Mouse (Mus musculus): ENCODE measurements at regions not wholly inside any gene's neighbourhood (a gene's known extent, or its start where the extent isn't known, plus 50 kb on each side); places are given as distances from the start of the nearest gene placed in this dataset.

DNA sequence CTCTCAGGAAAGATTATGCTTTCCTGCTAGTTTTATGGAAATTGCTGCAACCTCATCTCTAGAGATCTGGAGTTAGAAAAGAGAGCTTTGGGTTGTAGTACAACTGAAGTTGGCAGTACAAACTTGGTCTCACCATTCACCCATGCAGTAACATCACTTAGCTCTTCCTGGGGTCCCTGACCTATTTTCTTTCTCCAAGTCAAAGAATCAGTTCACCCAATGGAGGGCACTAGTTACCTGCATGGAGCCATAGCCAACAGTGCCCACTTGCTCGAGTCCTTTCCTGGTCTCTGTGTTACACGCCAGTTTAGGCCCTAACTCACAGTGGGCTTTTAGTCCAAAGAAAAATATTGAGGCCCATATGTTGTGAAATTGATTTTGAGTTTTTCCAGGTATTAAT is 435.9 kb upstream of the Cited2 start:
- DNase-seq, result no peak

DNA sequence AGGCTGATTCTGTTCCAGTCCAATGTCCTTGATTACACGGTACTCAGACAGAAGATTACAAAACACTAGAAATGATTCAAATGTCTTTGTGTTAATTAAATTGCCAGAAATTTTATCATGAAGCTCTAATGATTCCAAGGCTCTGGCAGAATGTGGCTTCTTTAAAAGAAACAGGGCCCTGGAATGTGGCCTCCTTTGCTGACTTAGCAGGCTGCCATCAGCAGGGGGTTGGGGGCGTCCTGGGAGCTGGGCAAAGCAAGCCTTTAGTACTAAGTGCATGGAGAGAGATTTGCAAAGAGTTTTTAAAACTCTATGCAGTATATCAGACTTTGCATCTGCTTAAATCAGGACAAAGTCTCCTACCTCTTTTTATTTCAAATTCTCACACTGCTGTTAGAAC is 434.8 kb upstream of the Cited2 start:
- DNase-seq, result no peak

DNA sequence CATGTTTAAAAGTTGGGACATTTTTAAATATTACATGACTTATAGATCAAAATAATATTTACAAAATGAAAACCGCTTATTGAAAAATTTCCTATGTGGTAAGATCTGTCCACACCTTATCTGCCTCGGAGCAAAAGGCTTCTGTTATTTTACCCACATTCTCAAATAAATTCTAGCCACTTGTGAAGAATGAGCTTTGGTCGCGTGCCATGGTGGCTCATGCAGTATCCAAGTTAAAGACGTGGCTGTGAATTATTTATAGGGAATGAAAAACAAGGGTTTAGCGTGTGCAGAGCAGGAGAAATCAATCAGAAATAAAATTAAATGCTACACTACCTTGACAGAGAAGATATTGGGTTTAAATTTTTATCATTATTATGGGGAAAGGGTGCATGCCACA is 430.7 kb upstream of the Cited2 start:
- peak; percentile 23 for DNase-seq

DNA sequence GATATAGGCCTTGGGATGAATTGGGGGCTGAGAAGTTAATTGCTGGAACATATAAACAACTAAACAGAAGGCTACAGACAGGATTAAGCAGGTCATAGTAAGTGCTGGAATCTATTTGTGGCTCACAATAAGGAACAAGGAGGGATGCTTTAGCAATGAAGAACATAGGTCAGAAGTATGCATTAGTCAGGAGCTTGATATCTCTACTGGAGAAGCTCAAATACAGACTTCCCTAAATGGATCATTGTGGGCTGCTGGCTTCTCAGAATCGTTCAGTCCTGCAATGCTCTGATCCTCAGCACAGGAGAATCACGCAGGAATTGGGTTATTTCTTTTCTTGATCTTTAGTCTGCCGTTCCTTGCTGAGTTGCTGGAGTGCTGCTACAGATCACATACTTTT is 428.6 kb upstream of the Cited2 start:
- DNase-seq, result no peak

DNA sequence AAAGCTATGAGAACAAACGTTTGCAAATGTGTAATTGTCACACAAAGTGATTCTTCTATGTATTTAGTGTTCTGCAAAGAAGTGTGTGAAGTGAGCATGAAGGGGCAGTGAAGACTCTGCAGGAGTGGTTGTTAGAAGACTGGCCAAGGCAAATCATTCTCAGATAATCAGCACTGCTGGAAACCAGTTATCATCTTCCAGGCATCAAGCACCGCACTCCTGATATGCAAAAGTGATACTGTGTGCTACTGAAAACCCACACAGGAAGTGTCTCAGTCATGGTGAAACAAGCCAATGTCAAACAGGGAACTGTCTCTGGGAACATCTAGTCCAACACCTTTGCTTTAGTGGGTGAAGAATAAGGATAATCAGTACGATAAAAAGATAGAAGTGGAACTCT is 427.9 kb upstream of the Cited2 start:
- DNase-seq, result no peak

DNA sequence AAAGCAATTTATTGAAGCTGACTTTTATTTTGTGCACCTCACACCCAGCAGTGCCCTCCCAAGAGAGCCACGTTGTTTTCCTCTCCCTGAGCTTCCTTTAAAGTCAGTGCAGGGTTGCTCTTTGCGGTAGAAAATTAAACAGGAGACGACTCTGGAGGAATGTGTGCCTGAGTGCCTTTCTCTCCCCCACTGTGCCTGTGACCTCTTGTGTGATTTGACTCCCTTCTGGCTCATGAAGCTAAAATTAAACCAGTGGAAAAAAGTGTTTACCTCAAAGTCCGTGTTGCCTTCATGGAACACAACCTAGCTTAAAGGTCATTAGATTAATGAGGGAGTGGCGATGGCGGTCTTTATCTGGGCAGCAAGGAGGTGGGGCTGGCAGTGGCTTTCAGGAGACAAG is 423.4 kb upstream of the Cited2 start:
- no peak for DNase-seq

DNA sequence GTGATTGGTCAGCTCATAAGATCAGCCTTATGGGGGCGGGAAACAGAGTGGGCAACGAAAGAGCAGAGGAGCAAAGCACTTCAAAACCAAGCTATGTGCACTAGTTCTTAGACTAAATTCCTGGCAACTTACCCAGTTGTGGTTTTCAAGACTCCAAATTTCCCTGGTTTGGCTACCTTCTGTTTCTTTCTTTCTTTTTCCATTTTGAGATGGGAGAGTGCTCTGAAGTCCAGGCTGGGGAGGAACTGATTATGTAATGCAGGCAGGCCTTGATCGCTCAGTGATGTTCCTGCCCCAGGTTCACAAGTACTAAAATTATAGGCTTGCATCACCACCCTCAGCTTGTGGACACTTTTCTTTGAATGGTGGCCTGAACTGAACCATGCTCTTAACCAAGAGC is 396.3 kb upstream of the Cited2 start:
- DNase-seq, result no peak

DNA sequence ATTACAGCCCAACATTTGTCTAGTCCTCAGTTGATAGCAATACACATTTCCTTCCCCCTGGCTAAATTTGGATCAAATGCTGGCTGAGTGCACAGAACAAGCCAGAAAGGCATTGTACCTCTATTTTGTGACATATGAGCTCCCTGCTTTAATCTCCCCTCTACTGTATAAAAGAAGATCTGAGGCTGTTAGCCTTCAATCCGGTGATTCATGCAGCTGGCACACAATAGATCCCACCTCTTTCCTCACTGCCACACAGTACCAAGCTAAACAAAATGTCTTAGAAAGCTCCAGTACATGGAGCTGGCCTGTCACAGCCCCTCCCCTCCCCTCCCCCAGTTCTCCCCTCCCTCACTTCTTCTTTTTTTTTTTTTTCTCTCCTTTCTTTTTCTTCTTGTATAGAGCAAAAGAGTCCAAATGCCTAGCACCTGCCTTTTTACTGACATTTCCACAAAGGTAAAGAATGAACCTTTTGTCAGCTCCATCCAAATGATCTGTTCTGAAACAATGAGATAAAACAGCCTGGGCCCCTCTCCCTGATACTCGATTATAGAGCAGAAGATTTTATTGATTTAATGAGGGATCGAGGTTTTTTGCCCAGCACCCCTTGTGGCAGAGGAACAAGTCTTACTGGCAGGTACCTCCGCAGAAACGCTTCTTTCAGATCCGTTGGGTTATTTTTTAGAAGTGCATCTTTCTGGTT is 392.0 kb upstream of the Cited2 start:
- DNase-seq, result no peak

DNA sequence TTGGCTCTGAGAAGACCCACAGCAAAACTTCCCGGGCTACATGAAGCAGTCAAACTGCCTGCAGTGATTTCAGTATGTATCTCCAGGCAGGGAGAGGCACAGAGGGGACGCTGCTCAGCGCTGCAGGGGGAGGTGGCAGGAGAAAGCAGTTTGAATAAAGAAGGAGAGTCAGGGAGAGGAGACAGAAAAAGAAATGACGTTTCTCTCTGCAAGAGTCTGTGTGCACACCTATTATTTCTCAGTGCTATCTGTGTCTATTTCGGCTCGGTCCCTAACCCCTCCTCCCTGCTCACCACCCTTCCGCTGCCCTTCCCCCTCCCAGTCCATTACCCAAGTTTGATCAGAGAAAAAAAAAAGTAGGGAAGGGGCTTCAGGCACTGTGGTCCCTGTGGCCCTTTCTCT is 391.4 kb upstream of the Cited2 start:
- DNase-seq, result peak; percentile 44

DNA sequence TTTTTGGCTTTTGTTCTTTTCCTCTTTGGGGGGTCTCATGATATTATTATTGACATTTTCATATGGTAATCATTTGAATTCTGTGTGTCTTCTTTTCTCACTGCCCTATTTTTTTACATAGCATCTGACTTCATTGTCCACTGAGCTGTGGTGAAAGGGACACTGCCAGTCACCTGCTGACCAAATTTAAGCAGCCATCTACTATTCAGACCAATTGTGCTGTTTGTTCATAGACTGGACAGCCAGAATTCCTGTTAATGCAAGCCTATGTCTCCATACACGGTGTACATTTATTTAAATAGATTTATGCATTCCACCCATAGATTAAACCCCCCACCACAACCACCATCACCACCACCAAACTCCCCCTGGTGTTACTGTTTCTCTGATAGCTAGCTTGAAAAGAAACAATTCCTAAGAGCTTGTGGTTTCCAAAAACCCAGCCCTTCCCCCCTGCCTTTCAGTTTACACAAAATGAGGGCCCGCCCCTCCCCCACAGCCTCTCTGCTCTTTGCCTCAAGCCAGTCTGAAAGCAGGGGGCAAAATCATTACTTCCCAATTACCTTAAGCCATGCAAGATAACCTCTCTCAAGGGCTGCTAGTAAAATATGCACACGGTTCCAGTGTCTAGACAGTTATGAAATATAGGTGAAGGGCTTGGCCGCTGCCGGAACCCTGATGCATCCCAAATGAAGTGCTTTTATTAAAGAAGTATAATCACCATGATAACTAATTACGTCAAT is 390.8 kb upstream of the Cited2 start:
- DNase-seq, result peak; percentile 33

DNA sequence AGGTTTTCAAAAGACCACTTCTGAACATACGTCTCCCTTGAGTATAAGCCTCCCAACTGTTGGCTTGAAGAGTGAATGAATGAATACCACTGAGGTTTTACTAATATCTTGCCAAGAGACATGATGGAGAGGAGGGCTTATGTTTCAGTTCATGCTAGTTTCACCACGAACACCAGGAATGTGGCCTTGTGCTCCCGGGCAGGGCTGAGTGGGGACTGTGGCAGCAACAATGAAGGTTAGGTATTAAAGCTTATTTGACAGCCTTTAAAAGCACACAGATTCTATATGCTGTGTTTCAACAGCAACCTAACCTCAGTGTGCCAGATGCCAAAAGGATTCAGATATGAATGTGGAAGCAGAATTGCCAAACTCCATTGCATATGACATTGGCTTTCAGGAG is 390.0 kb upstream of the Cited2 start:
- DNase-seq, result no peak

DNA sequence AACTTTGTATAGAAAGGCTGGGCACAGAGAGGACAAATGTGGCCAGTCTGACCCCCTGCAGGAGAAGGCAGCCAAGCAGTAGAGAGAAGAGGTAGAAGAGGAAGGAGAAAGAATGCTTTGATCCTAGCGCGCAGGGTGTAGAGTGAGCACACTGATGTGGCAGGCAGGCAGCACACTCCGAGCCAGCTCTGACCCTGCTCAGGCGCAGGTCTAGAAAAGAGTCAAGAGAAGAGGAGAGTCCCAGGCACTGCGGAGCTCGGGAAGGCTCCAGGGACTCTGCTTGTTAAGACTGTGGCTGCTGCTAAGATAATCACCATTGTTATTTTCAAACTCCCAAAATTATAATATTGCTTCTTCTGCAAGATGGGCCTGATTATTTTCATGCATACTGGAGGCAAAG is 389.3 kb upstream of the Cited2 start:
- no peak for DNase-seq

DNA sequence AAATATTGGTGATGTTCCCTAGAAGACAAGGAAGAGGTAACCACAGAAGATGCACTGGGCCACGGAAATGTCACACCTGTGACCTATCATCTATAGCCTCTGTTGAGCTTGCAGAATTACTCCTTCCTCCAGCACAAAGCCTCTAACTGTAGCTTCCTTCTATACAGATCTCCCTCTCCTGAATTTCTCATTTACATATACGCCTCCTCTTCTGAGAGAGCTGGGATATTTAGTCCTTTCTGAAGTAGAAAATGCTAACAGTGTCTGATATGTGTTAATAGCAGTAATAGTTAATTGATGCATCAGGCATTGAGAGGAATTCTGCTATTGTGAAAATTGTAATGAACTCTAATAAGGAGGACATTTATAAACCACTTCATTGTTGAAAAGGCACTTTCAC is 385.8 kb upstream of the Cited2 start:
- DNase-seq, result no peak

DNA sequence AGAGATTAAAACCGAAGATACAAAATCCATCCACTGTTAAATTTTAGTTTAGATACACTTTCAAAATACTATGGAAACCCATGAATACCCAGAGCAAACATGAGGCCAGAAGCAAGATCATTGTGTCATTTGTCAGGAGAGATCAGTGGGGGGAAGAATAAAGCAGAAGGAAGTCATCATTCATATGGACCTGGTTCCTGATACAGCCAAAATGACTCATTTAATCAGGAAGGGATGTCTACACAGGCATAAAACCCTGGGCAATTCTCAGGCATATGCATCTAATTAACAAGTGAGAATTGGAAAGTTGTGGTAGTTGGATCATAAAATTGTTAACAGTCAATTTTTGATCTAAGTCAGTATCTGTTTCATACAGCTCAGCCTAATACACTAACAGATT is 379.2 kb upstream of the Cited2 start:
- no peak for DNase-seq

DNA sequence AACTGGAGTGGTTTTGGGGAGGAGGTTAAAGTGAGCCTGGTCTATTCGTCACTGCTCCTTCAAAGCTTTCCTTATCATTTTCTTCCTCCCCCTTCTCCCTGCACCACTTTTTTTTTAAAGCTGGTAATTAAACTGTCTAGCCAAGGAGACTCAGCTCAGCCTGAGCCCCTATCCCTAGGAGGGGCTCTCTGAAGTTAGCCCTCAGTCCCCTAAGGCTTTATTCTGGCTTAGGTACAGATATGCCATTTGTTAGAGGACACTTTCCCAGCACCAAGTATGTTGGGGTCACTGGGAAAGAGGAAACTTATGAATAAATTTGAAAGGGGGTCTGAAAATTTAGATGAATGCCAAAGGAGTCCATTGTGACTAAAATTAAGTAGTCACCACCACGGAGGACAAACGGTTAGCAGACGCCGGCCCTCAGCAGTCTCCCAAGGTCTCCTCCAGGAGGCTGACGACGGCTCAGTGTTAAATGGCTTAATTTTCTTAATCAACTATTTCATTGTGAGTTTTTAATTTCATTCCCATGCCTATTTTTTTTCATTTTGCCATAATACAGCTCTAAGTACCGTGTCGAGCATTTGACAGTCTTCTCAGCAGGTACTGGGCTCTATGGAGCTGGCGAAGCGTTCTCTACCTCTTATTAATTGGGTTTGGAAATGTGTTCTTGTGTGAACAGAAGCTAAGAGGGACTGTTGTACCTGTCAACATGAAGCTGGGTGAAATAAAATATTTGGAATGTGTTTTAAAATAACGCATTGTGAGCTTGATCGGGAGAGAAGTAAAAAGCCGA is 370.6 kb upstream of the Cited2 start:
- DNase-seq, result no peak

DNA sequence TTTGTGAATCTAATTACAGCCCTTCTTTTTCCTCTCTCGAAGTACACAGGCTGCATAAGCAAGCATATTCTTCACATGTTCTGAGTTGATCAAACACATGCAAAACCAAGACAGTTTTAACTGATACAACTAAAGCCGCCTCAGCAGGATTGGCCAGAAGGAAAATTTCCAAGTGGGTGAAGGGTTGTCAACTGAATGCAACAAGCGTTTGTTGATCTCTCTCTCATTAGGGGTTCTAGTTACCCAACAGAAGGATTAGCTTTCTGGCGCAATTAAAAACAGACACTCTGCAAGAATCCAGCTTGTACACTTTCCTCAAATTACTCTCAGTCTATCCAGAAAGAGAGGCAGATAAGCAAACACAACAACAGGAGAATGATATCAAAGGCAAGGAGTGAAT is 367.5 kb upstream of the Cited2 start:
- DNase-seq, result no peak

DNA sequence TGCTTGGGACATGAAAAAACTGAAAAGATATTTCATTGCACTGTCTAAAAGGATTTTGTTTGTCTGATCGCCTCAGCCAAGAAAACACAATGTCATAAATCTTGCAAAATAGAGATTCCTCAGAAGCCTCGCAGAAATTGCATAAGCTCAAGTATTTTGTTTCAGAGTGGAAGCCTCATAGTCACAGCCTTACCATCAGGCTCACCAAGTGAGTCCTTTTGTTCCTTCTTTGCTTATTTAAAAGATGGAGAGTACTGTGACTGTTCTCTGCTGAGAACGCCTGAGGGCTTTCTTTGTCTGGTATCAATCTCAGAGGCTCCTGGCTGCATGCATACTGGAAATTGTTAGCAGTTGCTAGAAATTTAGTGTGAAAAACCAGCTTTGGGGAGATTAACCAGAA is 367.0 kb upstream of the Cited2 start:
- DNase-seq, result no peak

DNA sequence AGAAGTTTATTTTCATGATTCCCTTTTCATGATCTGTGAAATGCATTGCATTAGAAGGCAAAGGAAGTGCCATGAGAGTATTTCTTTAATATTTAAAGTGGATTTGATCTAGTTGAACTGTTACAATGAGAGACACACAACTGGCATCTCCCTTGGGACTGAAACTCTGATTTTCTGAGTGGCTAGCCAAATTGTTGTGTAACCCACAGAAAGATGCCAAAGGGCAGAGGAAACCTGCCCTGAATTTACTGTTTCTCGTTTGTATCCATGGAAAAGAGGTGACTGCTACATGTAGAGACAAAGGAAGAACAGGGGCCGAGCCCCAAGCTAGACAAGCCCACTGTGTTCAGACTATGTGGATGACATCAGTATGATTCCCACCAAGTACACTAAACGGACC is 360.4 kb upstream of the Cited2 start:
- no peak for DNase-seq

DNA sequence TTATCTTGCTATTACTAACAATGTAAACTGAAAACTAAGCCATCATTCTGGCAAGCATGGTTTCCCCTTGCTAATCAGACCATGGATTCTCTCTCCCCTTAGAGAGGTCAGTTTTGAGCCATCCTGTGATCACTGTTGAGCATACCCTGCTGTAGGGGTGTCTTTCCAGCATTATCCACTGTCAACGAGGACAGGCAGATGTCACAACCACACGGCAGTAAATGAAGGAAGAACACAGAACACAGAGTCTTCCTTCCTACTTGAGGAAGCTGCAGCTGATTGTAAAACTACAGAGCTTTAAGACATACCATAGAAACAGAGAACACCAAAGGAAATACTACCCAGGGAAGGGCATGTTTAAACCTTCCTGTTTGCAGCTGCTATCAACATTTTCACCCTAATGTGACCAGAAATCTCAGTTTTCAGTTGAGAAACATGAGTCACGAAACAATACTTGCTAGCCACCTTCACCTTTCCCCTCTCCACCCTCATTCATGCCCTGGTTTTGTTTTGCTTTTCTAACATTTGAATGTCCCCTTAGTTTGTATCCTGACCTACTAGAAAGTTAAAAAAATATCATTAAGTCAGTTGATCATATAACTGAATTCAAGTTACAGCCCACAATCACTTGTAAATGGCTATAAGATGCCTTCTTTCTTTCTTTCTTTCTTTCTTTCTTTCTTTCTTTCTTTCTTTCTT is 356.8 kb upstream of the Cited2 start:
- no peak for DNase-seq

DNA sequence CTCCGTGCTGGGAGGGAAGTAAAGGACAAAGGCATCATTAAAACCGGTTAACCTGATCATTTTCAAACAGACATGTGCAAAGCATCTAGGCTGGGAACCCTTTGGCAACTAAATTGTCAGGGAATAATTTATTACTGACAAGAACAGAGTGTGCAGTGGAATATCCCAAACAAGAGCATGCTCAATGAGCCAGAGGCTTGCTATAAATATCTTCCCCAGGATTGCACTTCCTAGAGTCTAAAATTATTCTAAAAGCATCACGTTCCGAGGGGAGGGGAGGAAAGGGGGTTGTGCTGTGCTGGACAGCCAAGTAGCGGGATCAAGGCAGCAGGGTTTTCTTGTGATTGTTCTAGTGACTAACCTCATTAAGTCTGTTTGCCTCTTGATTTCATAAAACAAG is 356.0 kb upstream of the Cited2 start:
- no peak for DNase-seq

DNA sequence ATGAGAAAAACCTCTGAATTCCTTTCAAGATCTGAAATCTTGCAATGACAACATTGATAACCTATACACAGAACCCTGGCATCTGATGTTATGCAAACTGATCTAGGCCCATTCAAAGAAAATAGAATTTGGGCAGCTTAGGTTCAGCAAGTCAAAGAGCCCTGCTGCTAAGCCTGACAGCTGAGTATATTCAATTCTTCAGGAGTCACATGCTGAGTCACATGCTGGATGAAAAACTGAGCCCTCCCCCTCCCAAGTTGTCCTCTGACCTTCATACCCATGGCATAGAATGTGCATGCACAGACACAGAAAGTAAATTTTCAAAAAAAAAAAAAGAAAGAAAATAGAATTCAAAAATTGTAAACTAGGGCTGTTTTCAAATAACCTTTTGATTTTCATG is 355.6 kb upstream of the Cited2 start:
- DNase-seq, result no peak

DNA sequence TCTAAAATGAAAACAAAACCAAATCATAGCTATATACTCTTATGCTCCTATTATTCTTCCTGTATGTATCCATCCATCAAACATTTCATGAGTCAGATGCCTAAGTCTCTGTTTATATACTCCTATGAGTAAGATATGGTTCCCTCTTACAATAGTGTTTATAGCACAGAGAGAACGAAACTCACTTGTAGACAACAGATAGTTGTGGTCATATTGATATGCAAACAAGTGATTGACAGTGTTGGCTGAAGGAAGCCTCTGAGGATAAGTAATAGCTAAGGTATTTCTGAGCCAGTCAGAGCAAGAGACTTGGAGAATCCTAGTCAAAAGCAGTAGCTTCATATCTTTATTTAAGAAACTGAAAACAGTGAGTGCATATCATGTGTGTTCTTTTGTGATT is 354.4 kb upstream of the Cited2 start:
- DNase-seq, result no peak

DNA sequence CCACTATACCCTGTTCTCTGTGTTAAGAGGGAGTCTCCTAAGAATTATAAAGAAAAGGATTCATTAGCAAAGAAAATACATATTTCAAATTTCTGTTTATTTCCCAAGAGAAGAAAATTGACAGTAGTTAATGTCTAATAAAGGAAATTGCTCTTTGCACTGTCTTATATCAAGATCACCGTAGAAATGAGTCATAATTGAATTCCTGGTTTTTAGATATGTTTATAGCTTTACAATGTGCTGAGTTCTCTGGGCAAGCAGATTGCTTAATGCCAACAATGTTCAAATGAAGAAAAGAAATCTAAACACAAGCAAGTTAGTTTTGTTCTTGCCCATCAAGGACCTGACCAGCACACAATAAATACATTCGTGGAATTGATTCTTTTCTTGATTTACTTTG is 350.1 kb upstream of the Cited2 start:
- no peak for DNase-seq

DNA sequence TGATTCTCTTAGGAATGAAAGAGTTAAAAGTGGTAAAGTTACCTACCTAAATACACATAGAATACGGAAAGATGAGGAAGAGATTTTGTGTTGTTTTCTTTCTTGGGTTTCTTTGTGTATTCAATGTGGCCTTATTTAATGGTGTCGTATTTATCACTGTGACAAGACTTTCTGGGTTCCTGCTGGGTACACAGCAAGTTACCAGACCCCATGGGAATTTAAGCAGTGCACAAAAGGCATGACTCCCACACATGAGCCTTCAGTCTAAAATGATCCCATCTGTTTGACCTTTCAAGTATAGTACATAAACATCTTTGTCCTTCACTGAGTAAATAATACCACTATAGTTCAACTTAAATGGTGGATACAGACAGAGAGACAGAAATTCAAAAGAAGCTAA is 349.0 kb upstream of the Cited2 start:
- no peak for DNase-seq
